ENCODE assay signal across 8 mouse cellular contexts in the genomic region with DNA sequence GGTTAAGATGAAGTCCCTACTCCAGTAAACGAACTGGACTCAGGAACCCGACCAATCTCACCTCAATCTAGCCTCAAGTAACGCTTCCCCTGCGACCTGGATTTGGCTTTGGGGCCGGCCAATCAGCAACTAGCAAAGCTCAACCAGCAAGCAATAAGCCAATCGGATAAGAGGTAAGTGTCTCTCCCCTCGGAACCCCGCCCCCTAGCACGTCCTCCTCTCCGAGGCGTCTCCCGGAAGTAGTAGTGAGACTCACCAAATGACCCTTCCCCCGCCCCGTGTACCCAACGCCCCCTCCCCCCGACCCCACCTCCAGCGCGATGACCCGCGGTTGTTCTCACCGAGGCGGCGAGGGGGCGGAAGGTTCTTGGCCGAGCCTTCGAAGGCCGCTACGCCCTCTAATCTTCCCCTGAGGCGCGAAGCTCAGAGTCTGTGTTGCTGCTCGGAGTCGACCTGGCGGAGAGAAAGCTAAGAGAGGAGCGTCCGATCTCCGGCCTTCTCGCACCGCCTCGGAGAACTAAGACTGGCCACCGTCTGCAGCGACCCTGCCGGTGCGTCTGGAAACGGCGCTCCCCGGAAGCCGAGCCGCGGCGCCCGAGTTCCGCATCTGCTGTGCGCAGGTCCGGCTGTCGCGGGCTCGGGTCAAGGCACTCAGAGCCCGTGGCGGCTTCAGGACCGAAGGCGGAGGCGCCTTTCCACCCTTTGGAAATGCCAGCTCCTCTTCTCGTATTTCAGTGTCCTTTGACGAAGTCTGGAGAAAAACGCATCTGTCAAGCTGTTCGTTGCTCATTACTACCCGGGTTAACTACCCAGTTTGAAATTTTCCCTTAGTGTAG. TPM values are rescaled to one million over a fixed set of nuclear protein-coding genes. Genes with fewer than 3 reads are reported as not detected.
A peak's percentile ranks its signal among the peaks of the same experiment; 100 is the strongest.
DNase-seq lines count a peak whose midpoint lies in the region; ATAC-seq lines count a peak whose summit lies in the region.

TSS of gene Rnf6 (minus strand) at position 677 of the 836 bp plus-strand sequence.

- H3K27ac ChIP-seq in hindbrain, embryonic 15.5 days (replicated peaks), result peak within 1 kb of the TSS; percentile 98

- peak within 1 kb of the TSS; percentile 68 for H3K4me2 ChIP-seq in hindbrain, embryonic 15.5 days

- H3K9me3 ChIP-seq in hindbrain, embryonic 15.5 days, result no peaks in the 10 kb centered on the region

- H3K4me3 ChIP-seq in hindbrain, embryonic 15.5 days, result peak within 1 kb of the TSS; percentile 74

- H3K27me3 ChIP-seq in hindbrain, embryonic 15.5 days, result no peaks in the 10 kb centered on the region

- peaks cover 29% of the 10 kb centered on the region for H3K36me3 ChIP-seq in hindbrain, embryonic 15.5 days

- H3K9ac ChIP-seq in hindbrain, embryonic 15.5 days, result peak within 1 kb of the TSS; percentile 80

- DNase-seq in T-cell, adult 2 months (ENCODE audit: low spot score), result peak; percentile 94
- DNase-seq in cerebellum, postnatal 36 days, result peak; percentile 90 to 94
- peak; percentile 91 to 93 for DNase-seq in frontal cortex, postnatal 36 days (ENCODE audit: low spot score in 2 of 2)
- peak; percentile 92 for DNase-seq in left cerebral cortex, adult 11 months (ENCODE audit: low spot score)
- peak; percentile 94 to 96 for DNase-seq in lung, postnatal 4 days
- DNase-seq in retina, postnatal 7 days (ENCODE audit: low read depth, low spot score), result peak; percentile 88
- peak; percentile 81 for DNase-seq in urinary bladder, adult 2 months (ENCODE audit: low spot score)

- H3K4me1 ChIP-seq in hindbrain, embryonic 15.5 days (replicated peaks), result peaks cover 21% of the 10 kb centered on the region

- peak; percentile 99 for ATAC-seq in hindbrain, embryonic 15.5 days (ENCODE audit: low FRiP score, low read depth)

- under 1% methylated on average over 67 of the region's 67 CpGs for WGBS in hindbrain, embryonic 15.5 days

RNA-seq across cellular contexts. Expression of gene Rnf6, which starts in this region (rescaled TPM):
- polyA plus RNA-seq in hindbrain, embryonic 15.5 days (2015; fragmentation: Nextera tagmentation; extraction: Ambion mirVana), result 26.7 and 30.8 TPM in 2 replicates
- 45.6 and 50.1 TPM in 2 replicates for polyA plus RNA-seq in urinary bladder, adult 2 months (2012; rRNA removed)

Comparison
In these comparisons a context has a peak if more than half of its experiments do, and no peak if none do; other contexts are left out.
1. Peak in every context shown above with its lines: DNase-seq, ATAC-seq, H3K4me3 ChIP-seq and H3K27ac ChIP-seq.